Mouse (Mus musculus): ENCODE measurements around the gene Faim.

Faim gene

DNA sequence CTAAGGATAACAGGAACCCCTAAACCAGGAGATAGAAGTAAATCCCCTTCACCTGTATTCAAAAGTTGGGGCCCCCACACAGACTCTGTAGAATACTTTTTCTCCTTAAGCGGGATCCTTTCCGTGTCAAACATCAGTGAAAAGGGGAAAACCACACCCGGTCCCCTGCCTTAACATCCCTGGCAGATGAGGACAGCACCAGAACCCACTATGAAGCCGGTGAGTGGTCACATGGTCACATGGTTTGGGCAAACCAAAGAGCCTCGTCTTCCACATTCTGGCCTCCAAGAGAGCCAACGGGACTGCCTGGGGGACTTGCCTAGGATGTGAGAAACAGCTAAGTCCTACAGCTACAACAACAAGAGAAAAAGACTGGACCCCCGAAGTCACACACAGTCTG, 12.6 kb upstream of the Faim start:
- DNase-seq (ENCODE audit: extremely low read depth, insufficient read length, low spot score), result no peak

DNA sequence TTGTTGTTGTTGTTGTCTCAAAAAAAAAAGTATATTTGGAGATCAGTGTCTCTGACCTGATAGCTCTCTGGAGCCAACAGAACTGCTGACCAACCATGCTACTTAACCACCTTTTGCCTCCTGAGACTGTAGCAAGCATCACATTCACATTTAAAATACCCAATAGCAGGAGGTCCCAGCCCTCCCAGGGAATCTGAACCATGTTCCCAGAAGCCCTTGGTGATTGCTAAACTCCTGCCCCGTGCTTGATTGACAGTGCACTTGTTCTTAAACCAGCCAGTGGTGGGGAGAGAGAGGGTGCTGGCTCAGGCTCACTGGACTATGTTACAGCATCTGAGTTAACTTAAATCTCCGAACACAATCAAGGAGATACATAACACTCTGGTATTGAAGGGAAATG, 11.3 kb upstream of the Faim start:
- no peak for DNase-seq (ENCODE audit: extremely low read depth, insufficient read length, low spot score)

DNA sequence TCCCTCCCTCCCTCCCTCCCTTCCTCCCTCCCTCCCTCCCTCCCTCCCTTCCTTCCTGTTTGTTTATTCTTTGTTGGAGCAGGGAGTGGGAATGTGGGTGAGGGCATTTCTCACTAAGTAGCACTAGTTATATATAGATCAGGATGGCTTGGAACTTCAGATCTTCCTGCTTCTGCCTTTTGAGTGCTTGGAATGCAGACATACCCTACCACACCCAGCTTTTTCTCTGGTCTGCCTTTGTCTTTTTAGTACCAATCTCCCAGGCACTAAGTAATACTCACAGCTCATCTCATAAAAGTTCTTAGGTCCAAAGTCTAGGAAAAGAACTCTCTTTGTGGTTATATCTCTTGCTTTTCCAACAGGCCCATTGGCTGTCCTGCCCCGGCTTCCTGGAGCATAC, 10.1 kb upstream of the Faim start:
- DNase-seq (ENCODE audit: extremely low read depth, insufficient read length, low spot score), result no peak

- no peak for DNase-seq (ENCODE audit: extremely low read depth, insufficient read length, low spot score)
These were observed 9.7 kb upstream of the Faim start for GRCm38 (mm10) chr9:98976520-98976919.

GRCm38 (mm10) chr9:98979431-98980416, 6.4 kb upstream of the Faim start:
- DNase-seq (ENCODE audit: extremely low read depth, insufficient read length, low spot score), result peak; percentile 90

GRCm38 (mm10) chr9:98986476-98987096, 413 bp downstream of the Faim start:
- DNase-seq (ENCODE audit: extremely low read depth, insufficient read length, low spot score), result no peak

DNA sequence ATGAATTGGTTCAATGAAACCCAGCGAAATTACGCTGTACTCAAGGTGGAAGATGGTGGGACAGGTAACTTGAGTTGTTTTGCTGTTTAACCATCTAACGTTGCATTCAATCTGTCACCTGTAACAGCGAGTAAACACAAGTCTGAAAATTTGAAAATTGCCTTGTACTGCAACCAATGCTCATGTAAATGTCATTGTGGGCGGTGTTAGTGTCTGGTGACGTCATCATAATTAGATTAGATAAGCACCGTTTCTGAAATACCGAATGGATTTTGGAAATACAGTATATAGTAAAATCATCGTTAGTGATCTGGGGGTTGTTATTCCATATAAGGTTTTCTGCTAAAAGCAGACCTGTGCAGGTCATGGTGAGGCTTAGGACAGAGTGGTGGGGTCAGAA, 958 bp downstream of the Faim start:
- no peak for DNase-seq (ENCODE audit: extremely low read depth, insufficient read length, low spot score)

GRCm38 (mm10) chr9:98994103-98994502, 7.9 kb downstream of the Faim start:
- no peak for DNase-seq (ENCODE audit: extremely low read depth, insufficient read length, low spot score)

DNA sequence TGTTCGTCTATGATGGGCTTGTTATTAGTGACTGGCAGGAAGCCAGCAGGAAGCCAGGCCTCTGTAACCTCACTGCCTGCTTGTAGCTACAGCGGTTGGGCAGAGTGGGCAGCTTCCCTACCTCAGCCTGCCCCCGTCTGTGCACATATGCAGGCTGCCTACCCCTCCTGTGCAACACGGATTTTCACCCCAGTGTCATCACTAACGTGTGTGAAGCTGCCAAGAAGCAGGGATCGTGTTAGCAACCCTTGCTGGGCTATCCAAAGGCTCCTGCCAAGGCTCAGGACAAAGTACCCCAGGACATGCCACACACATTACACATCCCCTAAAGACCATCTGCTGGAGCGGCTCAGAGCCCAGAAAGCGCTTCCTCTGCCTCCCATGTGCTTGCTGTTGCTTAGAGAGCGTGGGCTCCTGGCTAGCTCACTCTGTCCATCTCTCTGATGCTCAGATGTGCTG, 13.7 kb downstream of the Faim start:
- DNase-seq (ENCODE audit: extremely low read depth, insufficient read length, low spot score), result no peak

- DNase-seq (ENCODE audit: extremely low read depth, insufficient read length, low spot score), result no peak
These were observed 15.2 kb downstream of the Faim start for GRCm38 (mm10) chr9:99001326-99001725.

DNA sequence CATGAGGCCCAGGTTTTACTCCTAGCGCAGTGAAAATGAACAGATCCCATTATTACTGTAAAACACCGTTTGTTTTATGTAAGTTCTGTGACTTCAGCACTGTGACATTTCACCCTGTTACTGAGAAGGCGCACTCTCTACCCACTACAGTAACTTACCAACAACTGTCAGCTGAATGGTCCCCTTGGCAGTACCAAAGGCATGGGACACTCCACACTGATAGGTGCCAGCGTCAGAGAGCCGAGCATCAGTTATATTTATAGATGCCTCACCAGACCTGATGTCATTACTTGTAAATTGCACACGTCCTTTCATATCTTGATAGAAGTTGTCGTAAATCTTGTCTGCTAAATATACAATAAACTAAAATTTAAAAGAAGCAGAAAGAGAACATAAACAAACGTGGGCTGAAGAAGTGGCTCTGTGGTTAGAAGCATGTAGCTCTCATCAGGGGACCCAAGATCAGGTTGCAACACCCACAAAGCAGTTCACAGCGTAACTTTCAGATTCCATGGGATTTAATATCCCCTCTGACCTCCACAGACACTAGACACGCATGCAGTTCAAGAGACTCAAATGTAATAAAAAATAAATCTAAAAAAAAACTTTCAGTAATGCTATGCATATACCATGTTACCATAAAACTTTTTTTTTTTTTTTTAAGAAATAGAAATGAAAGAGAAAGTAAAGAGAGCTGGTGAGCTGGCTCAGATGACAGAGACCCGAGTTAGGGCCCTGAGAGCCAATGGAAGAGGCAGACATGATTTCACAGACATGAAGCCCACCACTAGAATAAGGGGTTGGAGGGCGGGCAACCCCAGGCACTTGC, 23.1 kb downstream of the Faim start:
- DNase-seq (ENCODE audit: extremely low read depth, insufficient read length, low spot score), result no peak

- DNase-seq (ENCODE audit: extremely low read depth, insufficient read length, low spot score), result no peak
These were observed 23.7 kb downstream of the Faim start for GRCm38 (mm10) chr9:99009898-99010199.

GRCm38 (mm10) chr9:99016301-99016700, 30.1 kb downstream of the Faim start:
- no peak for DNase-seq (ENCODE audit: extremely low read depth, insufficient read length, low spot score)

DNA sequence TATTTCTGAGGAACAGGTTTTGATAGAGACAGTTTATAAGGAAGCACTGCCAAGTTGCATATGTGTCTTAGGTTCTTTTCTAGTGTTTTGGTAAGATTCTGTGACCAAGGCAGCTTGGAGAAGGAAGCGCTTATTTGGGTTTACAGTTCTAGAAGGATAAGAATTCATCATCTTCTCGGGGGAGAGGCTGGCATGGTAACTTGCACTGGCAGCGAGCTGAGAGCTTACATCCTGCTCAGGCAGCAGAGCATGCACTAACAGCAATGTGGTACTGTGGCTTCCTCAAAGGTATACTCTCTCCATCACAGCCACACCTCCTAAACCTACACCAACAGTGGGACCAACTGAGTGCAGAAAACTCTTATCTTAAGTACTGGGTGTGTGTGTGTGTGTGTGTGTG, 30.6 kb downstream of the Faim start:
- DNase-seq (ENCODE audit: extremely low read depth, insufficient read length, low spot score), result no peak

- no peak for DNase-seq (ENCODE audit: extremely low read depth, insufficient read length, low spot score)
These were observed 31.5 kb downstream of the Faim start for GRCm38 (mm10) chr9:99017679-99018078.

- no peak for DNase-seq (ENCODE audit: extremely low read depth, insufficient read length, low spot score)
These were observed 35.0 kb downstream of the Faim start for GRCm38 (mm10) chr9:99021166-99021565.

DNA sequence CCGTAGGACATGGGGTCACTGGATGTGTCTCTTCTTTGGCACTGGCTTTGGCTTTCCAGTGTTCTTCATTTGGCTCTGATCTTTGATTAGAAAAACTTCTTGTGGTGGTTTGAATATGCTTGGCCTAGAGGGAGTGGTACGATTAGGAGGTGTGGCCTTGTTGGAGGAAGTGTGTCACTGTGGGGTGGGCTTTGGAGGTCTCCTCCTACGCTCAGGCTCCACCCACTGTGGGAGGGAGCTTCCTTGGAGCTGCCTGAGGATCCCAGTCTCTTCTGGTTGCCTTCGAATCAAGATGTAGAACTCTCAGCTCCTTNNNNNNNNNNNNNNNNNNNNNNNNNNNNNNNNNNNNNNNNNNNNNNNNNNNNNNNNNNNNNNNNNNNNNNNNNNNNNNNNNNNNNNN, 35.6 kb downstream of the Faim start:
- peak; percentile 34 for DNase-seq (ENCODE audit: extremely low read depth, insufficient read length, low spot score)

DNA sequence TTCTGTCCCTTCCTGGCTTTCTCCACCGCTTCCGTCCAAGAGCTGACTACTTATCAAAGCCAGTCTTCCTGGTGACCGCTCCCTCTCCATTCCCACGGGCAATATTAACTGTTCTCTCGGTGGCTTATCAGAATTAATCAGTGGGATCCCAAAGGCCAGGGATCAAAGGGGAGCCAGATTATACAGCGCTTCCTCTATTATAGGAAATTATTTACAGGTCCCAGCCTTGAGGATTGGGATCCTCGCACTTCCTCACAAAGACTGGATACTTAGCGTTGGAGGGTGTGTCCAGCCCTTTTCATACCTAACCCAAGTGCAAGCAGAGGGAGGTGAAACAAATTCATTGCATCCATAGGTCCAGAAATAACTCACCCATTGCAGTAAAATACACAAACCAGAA, 45.9 kb downstream of the Faim start:
- DNase-seq (ENCODE audit: extremely low read depth, insufficient read length, low spot score), result no peak

- DNase-seq (ENCODE audit: extremely low read depth, insufficient read length, low spot score), result no peak
These were observed 47.9 kb downstream of the Faim start for GRCm38 (mm10) chr9:99034111-99034510.

DNA sequence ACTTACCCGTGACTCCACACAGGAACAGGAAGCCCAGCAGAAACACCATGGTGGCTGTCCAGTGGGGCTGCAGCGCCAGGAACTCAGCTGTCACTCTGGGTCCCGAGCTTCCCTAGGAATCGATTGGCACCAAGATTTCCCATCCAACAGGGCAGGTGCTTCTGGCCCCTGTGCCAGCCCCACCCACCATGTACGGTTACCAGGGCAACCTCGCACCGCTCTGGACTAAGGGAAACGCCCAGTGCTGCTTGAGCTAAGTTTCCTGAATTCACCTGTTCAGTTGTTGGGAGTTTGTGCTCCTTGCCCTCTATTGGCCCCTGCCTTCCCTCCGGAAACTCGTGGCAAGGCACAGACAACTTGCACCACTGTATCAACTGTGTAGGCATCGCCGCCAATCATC, 49.4 kb downstream of the Faim start, which contains the start of gene Gm1123:
Gm1123 (minus strand) TSS at position 141 of the 400 bp plus-strand sequence.
- DNase-seq (ENCODE audit: extremely low read depth, insufficient read length, low spot score), result peak; percentile 20

- DNase-seq (ENCODE audit: extremely low read depth, insufficient read length, low spot score), result no peak
These were observed 55.8 kb downstream of the Faim start for GRCm38 (mm10) chr9:99041994-99042393.
